Mouse (Mus musculus): ENCODE measurements at regions not wholly inside any gene's neighbourhood (a gene's known extent, or its start where the extent isn't known, plus 50 kb on each side); places are given as distances from the start of the nearest gene placed in this dataset.

GRCm38 (mm10) chr13:51333481-51333880, 75.0 kb upstream of the S1pr3 start:
- no peak for TF ChIP-seq CTCF (IDR thresholded peaks at IDR 0.05; ENCODE audit: control insufficient read depth, insufficient read depth, low read length)
- TF ChIP-seq POLR2A (IDR thresholded peaks at IDR 0.05; ENCODE audit: borderline replicate concordance, control insufficient read depth, low read depth, low read length): no peak
